Mouse (Mus musculus) urinary bladder, postnatal 4 days (tissue): ENCODE results near the gene Mpped1.

Source experiments
- DNase-seq, 2 experiments: peaks; one replicate each; pipeline ENCODE4 v3.0.0; 2021 to 2022; ENCODE audit warnings: low spot score in 2 of 2

Mpped1 gene

GRCm38 (mm10) chr15:83883821-83884220, 104.6 kb downstream of the Mpped1 start:
- no peak for DNase-seq

GRCm38 (mm10) chr15:83884291-83884690, 105.0 kb downstream of the Mpped1 start:
- no peak for DNase-seq

- DNase-seq, result no peak
These were observed 113.6 kb downstream of the Mpped1 start for GRCm38 (mm10) chr15:83892871-83893270.

- peak in 1 of 2 experiments; percentile 36 for DNase-seq
These were observed 115.0 kb downstream of the Mpped1 start for GRCm38 (mm10) chr15:83894261-83894660.

- DNase-seq, result no peak
These were observed 116.7 kb downstream of the Mpped1 start for GRCm38 (mm10) chr15:83896011-83896410.

- no peak for DNase-seq
These were observed 118.0 kb downstream of the Mpped1 start for GRCm38 (mm10) chr15:83897286-83897685.

- no peak for DNase-seq
These were observed 127.2 kb downstream of the Mpped1 start for GRCm38 (mm10) chr15:83906472-83906871.
